Mouse (Mus musculus) right cerebral cortex, adult 18-20 months (tissue): ENCODE data around the gene Prr13.

Experiments used
- DNase-seq: peaks from one replicate; pipeline ENCODE4 v3.0.0; 2022; ENCODE audit warnings: mixed read lengths

The Prr13 gene

DNA sequence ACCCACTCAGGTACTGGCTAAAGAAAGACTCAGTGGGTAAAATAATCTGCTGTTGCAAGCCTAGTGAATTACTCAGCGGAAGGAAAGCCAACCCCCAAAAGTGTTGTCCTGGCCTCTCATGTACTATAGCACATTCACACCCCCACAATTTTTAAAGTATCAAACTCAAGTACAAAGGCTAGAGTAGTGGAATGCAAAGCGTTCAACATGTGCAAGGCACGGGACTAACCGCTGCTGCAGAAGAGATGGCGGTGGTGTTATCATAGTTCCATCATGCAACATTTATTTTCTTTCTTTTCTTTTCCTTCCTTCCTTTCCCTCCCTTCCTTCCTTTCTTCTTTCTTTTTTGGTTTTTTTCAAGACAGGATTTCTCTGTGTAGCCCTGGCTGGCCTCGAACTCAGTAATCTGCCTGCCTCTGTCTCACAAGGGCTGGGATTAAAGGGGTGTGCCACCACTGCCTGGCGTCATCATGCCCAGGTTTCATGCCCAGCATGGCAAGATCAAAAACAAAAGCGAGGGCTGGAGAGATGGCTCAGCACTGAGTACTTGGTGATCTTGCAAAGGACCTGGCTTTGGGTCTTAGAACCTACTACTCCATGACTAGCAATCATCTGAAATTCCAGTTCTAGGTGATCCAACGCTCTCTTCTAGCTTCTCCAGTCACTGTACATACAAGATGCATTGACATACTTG lies 47.1 kb downstream of the Prr13 start:
- DNase-seq, result no peak

DNA sequence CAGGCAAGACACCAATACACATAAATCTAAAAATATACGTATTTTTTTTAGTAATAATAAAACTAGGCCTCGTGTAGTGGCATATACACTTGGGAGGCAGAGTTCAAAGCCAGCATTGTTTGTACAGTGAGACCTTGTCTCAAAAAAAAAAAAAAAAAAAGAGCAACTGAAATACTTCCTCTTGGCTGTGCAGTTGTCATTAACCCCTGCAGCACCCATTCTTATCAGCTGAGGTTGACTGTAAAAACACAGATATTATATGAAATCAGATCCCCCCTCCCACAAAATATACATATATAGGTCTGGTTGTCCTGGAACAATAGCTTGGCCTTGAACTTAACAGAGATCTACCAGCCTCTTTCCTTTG lies 47.6 kb downstream of the Prr13 start:
- no peak for DNase-seq

DNA sequence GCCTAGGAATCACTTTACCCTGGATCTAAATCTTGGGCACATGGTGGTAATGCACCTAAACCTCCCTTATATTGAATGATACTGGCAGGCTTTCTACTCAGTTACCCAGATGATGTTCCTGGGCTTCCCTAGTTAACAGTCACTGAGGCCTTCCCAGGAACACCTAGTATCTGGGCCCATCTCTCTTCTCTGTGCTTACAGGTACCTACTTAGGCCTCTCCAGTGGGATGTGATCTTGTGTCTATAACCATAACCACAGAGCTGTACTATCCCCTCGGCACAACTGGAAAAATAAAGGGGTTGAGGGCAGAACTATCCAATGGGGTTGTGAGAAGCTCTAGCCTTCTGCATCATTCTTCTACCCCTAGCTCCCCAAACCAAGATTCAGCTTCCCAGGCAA lies 48.0 kb downstream of the Prr13 start:
- no peak for DNase-seq

DNA sequence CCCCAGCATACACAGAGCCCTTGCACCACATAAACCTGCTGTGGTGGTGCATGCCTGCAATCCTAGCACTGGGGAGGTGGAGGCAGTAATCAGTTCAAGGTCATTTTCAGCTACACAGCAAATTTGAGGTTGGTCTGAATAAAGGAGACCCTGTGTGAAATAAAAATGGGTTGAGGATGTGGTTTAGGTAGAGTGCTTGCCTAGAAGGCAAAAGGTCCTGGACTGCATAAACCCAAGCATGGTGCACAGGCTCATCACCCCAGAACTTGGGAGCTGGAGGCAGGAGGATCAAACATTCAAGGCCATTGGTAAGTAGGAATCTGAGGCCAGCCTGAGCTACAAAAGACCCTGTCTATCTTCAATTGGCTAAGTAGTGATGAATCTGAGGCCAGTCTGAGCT lies 48.7 kb downstream of the Prr13 start:
- DNase-seq, result no peak

DNA sequence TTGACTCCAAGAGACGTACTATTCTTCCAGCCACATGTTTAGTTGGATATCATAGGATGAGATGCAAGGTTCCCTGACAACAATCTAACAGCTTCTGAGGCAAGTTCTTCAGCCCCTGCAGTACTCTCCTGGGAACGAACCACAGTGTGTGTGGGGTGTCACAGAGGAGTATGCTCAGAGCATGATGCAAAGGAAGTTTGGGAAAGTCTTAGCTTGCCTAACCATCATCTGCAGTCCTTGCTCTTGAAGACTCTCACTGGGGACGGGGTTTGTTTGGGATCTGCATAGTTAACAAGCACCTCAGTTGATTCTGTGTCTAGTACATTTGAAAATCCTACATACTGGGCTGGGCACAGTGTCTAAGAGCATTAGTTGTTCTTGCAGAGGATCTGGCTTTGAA lies 49.5 kb downstream of the Prr13 start:
- no peak for DNase-seq

DNA sequence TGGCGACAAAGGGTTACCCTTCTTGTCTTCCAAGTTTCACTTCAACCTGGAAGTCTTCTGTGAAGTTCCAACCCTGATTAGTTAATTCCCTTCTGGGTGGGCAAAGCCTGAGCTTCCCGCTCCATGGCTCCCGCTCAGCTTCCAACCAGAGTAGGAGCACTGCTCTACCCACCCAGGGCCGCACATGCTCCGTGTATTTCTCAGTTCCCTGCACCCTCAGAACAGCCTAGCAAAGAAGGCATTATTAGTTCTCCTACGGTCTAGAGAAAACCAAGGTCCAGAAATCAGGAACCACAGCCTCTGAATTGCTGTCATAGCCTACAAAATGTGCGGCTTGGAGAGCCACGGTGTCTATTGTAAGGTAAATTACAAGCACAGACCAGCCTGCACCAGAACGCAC lies 51.3 kb downstream of the Prr13 start:
- no peak for DNase-seq

DNA sequence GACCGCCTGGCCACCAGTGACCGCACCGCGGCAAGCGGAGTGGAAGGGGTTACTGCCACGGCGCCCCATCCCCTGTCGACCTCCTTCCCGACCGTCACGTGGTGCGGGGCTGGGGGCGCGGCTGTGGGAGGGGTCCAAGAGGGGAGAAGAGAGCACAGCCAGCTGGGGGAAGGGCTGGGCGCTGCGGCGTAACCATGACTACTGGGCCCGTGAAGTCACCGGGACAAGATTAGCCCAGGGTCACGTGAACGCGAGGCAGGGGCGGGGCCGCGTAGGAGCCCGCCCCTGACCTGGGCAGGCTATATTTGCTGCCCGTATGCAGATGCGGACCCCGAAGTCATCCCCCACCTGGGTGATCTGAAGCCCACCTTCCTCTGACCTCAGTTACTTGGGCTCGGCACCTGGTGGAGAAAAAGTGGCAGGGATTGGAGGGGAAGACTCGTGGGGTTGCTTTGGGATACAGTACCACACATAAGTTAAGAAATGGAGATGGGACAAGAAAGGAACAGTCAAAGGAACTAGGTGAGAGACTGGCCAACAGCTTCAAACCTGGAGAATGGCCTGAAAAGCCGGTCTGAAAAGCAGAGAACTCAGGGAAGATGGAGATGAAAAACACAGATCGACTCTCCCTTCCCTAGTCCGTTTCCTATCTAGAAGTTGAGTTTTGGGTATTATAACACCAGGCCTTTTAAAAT lies 51.9 kb downstream of the Prr13 start:
- DNase-seq, result peak; percentile 85

DNA sequence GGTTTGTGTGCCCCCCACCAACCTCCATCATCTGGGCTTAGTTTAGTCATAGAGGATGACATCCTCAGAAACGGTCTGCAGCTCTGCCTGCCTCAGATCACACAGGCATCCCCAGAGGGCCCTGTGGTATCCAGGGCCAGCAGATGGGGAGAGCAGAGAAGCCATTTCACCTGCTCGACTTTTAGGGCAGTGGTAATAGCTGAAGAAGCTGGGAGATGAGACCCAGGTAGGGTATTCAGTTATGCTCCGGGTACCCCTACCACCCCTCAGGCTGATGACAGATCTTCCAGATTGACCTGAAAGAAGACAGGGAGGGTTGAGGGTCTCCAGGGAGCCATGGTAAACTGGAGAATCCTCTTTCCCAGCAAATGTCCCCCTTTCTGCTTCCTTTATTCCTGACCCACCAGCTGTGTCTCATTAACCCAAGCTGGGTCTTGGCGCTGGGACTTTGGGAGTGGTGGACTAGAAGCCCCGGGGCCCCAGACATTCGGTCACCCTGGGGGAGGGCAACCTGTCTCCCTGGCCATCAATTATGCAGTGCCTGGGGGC lies 52.5 kb downstream of the Prr13 start:
- no peak for DNase-seq

DNA sequence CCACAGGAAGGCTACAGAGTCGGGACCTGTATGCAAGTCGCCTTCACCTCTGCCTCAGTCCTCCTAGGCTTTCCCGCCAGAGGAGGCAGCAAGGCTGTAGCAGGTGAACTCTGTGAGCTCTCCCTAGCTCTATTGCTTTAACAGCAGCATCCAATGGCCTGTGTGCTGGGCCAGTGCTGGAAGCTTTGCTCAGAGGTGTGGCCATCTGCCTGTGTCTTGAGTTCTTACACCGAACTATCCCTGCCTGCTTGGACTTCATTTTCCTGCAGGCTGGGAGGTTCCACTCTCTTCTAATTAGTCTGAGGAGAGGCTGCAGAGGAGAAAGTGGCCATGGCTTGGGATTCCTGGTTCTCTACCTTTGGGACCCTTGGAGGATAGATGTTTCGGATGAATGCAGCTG lies 53.2 kb downstream of the Prr13 start:
- no peak for DNase-seq
